ENCODE assay signal across 8 mouse cellular contexts in genomic region chr2:125723408-125724085, GRCm38 (mm10). TPM values are rescaled to one million over a fixed set of nuclear protein-coding genes. Genes with fewer than 3 reads are reported as not detected.
DNase-seq lines count a peak whose midpoint lies in the region; ATAC-seq lines count a peak whose summit lies in the region.

No protein-coding gene starts in this region.

- H3K4me2 ChIP-seq in intestine, embryonic 14.5 days (ENCODE audit: low read length), result peak overlapping the region; percentile 87
- peak overlapping the region; percentile 89 for H3K4me2 ChIP-seq in limb, embryonic 15.5 days
- peak overlapping the region; percentile 100 for H3K4me2 ChIP-seq in midbrain, embryonic 15.5 days

- no peaks in the 10 kb centered on the region for H3K36me3 ChIP-seq in intestine, embryonic 14.5 days (ENCODE audit: control insufficient read depth, insufficient read depth, low read length)
- no peaks in the 10 kb centered on the region for H3K36me3 ChIP-seq in limb, embryonic 15.5 days
- no peaks in the 10 kb centered on the region for H3K36me3 ChIP-seq in midbrain, embryonic 15.5 days (replicated peaks)

- peak overlapping the region; percentile 46 for H3K4me3 ChIP-seq in intestine, embryonic 14.5 days (ENCODE audit: low read depth, low read length)
- peak overlapping the region; percentile 47 for H3K4me3 ChIP-seq in limb, embryonic 15.5 days
- peak overlapping the region; percentile 54 for H3K4me3 ChIP-seq in midbrain, embryonic 15.5 days

- intact Hi-C loops in gastrocnemius, postnatal 14 days (cut with DNase I; ENCODE audit: low total_unique reads), result no loop called here

- H3K27ac ChIP-seq in intestine, embryonic 14.5 days (ENCODE audit: low read depth), result 0 out of 2 replicates have a peak overlapping the region, but pooled peaks have one; percentile 3
- 0 out of 2 replicates have a peak overlapping the region, but pooled peaks have one; percentile 1 for H3K27ac ChIP-seq in limb, embryonic 15.5 days
- peak overlapping the region; percentile 78 for H3K27ac ChIP-seq in midbrain, embryonic 15.5 days

- DNase-seq in ovary, postnatal 36 days (ENCODE audit: low spot score), result peak; percentile 49
- no peak for DNase-seq in ovary, adult 18-20 months (ENCODE audit: low spot score)
- peak; percentile 89 to 90 for DNase-seq in cerebellum, postnatal 10 days
- DNase-seq in gastrocnemius, postnatal 14 days, result peak; percentile 61
- DNase-seq in intestine, embryonic 14.5 days (ENCODE audit: low spot score), result peak; percentile 79
- DNase-seq in thymus, adult 18-20 months, result peak; percentile 20 to 22

- ATAC-seq in intestine, embryonic 14.5 days (replicated peaks; ENCODE audit: low FRiP score, low TSS enrichment, low read depth), result peak; percentile 79
- peak; percentile 66 for ATAC-seq in limb, embryonic 15.5 days (ENCODE audit: insufficient number of reproducible peaks, low FRiP score, low TSS enrichment, low read depth)
- peak; percentile 85 for ATAC-seq in midbrain, embryonic 15.5 days (replicated peaks)

- no peaks in the 10 kb centered on the region for H3K9me3 ChIP-seq in intestine, embryonic 14.5 days (ENCODE audit: control insufficient read depth, low read length)
- no peaks in the 10 kb centered on the region for H3K9me3 ChIP-seq in limb, embryonic 15.5 days
- no peaks in the 10 kb centered on the region for H3K9me3 ChIP-seq in midbrain, embryonic 15.5 days

- H3K4me1 ChIP-seq in intestine, embryonic 14.5 days (replicated peaks; ENCODE audit: control insufficient read depth, insufficient read depth, low read length), result peaks cover 9% of the 10 kb centered on the region
- peaks cover 25% of the 10 kb centered on the region for H3K4me1 ChIP-seq in limb, embryonic 15.5 days
- H3K4me1 ChIP-seq in midbrain, embryonic 15.5 days, result peaks cover 25% of the 10 kb centered on the region

- peaks cover 23% of the 10 kb centered on the region for H3K27me3 ChIP-seq in intestine, embryonic 14.5 days (replicated peaks; ENCODE audit: control insufficient read depth, insufficient read depth, low read length)
- H3K27me3 ChIP-seq in limb, embryonic 15.5 days, result peaks cover 32% of the 10 kb centered on the region
- H3K27me3 ChIP-seq in midbrain, embryonic 15.5 days (replicated peaks), result peaks cover 15% of the 10 kb centered on the region

- peak overlapping the region; percentile 36 for H3K9ac ChIP-seq in intestine, embryonic 14.5 days (ENCODE audit: low read length)
- peak overlapping the region; percentile 33 for H3K9ac ChIP-seq in limb, embryonic 15.5 days
- H3K9ac ChIP-seq in midbrain, embryonic 15.5 days, result peak overlapping the region; percentile 69

- WGBS in intestine, embryonic 14.5 days, result under 1% methylated on average over 34 of the region's 34 CpGs
- WGBS in limb, embryonic 15.5 days, result under 1% methylated on average over 34 of the region's 34 CpGs
- WGBS in midbrain, embryonic 15.5 days, result 1% methylated on average over 33 of the region's 34 CpGs

RNA-seq across cellular contexts. Expression of gene Shc4, which starts 0.4 kb away (rescaled TPM):
- total RNA-seq in gastrocnemius, postnatal 14 days (2021), result 1 to 10 TPM; 1.5 to 4.4 TPM
- polyA plus RNA-seq in intestine, embryonic 14.5 days (2014; fragmentation: Nextera tagmentation; extraction: Ambion mirVana), result 2.5 and 2.6 TPM in 2 replicates
- 1.8 TPM in 2 replicates for polyA plus RNA-seq in limb, embryonic 15.5 days (2015; fragmentation: Nextera tagmentation; extraction: Ambion mirVana)
- 3.6 and 3.7 TPM in 2 replicates for polyA plus RNA-seq in midbrain, embryonic 15.5 days (2015; fragmentation: Nextera tagmentation; extraction: Ambion mirVana)

RNA-seq across cellular contexts. Expression of gene Eid1, which starts 50.7 kb away (rescaled TPM):
- total RNA-seq in gastrocnemius, postnatal 14 days (2021), result 10 to 100 TPM; 44.0 to 51.5 TPM
- 155 and 160 TPM in 2 replicates for polyA plus RNA-seq in intestine, embryonic 14.5 days (2014; fragmentation: Nextera tagmentation; extraction: Ambion mirVana)
- 145 and 190 TPM in 2 replicates for polyA plus RNA-seq in limb, embryonic 15.5 days (2015; fragmentation: Nextera tagmentation; extraction: Ambion mirVana)
- polyA plus RNA-seq in midbrain, embryonic 15.5 days (2015; fragmentation: Nextera tagmentation; extraction: Ambion mirVana), result 376 and 397 TPM in 2 replicates

RNA-seq across cellular contexts. Expression of gene Secisbp2l, which starts 59.1 kb away (rescaled TPM):
- total RNA-seq in gastrocnemius, postnatal 14 days (2021), result 10 to 100 TPM; 19.1 to 38.8 TPM
- polyA plus RNA-seq in intestine, embryonic 14.5 days (2014; fragmentation: Nextera tagmentation; extraction: Ambion mirVana), result 18.5 and 20.7 TPM in 2 replicates
- polyA plus RNA-seq in limb, embryonic 15.5 days (2015; fragmentation: Nextera tagmentation; extraction: Ambion mirVana), result 18.1 and 19.9 TPM in 2 replicates
- 30.5 and 32.7 TPM in 2 replicates for polyA plus RNA-seq in midbrain, embryonic 15.5 days (2015; fragmentation: Nextera tagmentation; extraction: Ambion mirVana)

Comparison
In these comparisons a context has a peak if more than half of its experiments do, and no peak if none do; other contexts are left out.
1. H3K27ac ChIP-seq: peak in every context shown above with its lines; median percentile 78 in midbrain, embryonic 15.5 days; 3 in intestine, embryonic 14.5 days; 1 in limb, embryonic 15.5 days.